Mouse (Mus musculus) urinary bladder, postnatal 36 days (tissue): ENCODE measurements at regions not wholly inside any gene's neighbourhood (a gene's known extent, or its start where the extent isn't known, plus 50 kb on each side); places are given as distances from the start of the nearest gene placed in this dataset.
"Not testable (repeated sequence)": the region's sequence is repeated elsewhere in the genome, so short reads cannot be mapped to it uniquely, and the experiment has no call there.

Experiments
- DNase-seq, 2 experiments: peaks; one replicate each; pipeline ENCODE4 v3.0.0; 2022; ENCODE audit warnings: low spot score in 2 of 2, mixed read lengths in 1 of 2

DNA sequence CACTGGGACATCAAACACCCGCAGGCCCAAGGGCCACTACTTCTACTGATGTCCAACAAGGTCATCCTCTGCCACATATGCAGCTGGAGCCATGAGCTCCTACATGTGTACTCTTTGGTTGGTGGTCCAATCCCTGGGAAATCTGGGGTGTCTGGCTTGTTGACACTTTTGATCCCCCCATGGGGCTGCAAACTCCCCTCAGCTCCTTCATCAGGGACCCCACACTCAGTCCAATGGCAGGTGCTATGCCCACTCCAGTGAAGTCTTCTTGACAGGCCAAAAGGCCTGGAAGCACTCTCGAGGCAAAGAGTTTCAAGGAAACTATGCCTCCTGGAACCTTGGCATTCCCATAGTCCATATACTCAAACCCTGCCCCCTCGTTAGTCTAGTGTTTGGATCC is 570.8 kb upstream of the Smc2 start:
- DNase-seq = no peak

DNA sequence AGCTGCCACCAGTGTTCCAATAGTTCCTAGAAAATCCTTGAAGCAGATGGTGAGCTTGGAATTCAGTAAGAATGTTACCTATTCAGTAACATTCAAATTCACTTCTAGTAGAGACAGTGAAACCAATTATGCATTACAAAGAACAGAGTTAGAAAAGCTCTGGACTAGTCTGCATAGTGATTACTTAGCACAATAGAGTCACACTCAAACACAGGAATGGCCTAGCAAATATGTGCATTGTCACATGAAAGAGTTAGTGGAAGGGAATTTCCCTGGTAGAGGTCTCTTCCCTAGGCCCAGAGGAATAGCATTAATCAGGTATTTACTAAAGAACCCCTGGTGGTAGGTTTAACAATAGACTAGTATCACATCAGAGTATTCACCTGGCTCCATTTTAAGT is 570.3 kb upstream of the Smc2 start:
- DNase-seq = not testable (repeated sequence)

DNA sequence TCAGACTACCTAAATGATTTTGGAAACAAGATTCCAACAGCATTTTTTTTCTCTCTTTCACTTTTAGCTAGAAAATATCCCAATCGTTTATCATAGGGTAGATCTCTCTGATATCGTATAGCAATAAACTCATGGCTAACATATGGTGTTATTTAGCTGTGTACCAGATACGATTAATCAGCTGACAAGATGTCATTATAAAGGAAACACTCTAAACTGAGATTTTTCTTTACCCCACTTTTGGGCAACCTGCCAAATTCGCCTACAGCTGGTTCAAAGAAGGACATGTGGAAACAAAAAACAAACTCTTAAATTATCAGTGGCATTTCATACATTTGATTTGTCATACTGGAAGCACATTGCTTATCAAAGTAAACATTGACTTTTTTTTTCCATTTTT is 553.6 kb upstream of the Smc2 start:
- DNase-seq = no peak

- no peak for DNase-seq
These were observed 549.8 kb upstream of the Smc2 start for GRCm38 (mm10) chr4:51889280-51889679.

DNA sequence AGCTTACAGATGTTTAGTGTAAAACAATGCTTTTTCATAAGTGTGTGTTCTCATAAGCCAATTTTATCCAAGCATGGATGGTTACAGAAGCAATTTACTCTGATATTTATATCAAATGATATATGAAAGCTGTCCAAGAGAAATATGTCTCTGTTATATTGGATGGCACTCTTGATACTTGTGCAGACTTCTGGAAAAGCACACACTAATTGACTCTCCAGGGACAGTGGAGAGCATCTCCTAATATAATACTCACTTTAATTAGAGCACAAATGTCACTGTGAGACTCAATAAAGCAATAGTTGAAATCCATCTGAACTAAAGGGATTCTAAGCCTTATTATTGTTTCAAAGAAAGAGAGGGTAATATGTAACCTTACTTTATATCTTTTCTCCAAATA is 510.8 kb upstream of the Smc2 start:
- no peak for DNase-seq

DNA sequence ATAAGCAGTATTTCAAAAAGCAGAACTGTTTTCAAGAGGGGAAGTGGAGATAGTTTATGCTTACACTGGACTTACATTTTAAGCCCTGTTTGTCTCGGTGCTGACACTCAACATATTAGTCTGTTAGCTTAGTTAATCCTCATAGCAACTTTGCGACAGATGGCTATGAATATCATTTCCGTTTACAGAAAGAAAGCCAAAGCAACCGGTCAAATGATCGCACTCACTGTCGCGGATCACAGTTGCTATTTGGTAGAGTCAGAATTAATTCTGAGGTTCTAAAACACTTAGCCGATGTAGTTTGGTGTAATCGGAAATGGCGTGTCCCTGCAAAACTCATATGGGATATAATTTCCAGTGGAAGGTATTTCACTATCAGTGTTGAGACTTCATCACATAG is 469.3 kb upstream of the Smc2 start:
- no peak for DNase-seq

DNA sequence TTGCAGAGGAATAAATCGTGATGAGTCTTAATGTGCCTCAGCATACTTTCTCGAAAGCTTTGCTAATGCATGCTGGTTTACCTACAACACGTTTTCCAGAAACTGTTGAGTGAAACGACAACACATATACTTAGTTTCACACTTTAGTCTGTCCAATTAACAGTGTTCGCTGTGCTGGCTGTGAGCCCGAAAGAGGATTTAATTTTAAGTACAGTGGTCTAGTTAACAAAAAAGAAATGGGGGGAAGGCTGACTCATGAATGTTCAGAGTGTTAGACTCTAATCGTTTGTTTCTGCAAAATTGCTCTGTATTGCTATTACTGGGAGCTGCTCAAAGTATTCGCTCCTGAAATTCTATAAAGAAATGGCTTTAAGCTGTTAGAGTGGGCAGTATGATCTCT is 460.1 kb upstream of the Smc2 start:
- no peak for DNase-seq

DNA sequence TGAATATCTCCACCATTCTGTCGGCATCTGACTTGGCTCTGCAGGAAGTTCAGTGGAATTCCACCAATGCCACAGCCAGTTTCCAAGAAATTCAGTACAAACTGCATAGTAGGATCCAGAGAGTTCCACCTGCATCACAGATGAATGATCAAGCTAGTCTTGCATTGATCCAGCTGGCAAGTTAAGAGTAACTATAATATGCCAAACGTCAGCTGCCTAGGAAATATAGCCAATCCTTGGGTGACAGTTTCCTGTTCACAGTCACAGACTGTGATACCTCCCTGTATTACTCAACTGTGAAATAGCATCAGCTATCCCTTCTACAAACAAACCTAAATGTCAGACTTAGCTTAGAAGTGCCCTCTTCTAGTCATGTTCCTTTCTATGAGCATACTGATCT is 446.6 kb upstream of the Smc2 start:
- no peak for DNase-seq

DNA sequence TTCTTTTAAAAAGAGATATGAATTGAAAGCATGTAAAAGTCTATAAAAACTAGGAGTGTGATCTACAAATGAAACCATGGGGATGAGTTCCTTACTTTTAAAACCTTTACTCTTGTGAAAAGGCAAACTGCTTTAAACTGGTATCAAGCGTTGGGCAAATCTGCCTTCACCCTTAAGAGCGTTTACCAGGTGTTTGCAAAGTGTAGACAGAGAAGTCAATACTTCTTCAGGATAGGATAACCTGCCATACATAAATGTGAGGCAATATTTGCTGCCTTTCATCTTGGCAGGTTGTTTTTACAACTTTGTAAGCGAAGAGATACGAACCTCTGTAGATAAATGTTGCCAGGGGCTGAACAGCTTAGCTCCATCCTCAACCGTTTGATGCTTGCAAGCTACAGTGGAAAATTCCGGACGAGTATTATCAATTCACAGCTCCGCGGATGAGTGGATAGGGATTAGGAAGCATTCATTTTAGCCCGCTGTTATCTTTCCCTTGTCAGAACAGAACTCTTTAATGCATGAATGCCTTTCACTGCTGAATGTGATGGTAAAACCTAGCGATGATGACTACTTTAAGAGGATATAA is 402.2 kb upstream of the Smc2 start:
- DNase-seq = no peak

DNA sequence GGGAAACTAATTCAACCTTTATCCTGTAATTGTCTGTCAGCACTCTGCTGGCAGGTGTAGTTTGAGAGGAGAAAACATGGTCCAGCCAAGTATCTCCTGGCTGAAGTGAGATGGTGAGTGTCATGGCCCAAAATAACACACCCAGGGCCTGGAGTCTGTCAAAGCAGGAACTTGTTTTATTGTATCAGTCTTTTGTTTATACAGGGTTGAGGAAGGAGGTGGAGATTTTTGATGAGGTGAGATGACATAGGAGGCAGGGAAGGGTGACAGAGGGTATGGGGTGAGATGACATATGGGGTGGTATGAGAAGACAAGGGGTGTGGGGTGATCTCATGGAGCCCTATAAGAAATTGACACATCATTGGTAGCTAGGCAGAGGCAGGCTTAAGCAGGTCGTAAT is 395.6 kb upstream of the Smc2 start:
- no peak for DNase-seq

DNA sequence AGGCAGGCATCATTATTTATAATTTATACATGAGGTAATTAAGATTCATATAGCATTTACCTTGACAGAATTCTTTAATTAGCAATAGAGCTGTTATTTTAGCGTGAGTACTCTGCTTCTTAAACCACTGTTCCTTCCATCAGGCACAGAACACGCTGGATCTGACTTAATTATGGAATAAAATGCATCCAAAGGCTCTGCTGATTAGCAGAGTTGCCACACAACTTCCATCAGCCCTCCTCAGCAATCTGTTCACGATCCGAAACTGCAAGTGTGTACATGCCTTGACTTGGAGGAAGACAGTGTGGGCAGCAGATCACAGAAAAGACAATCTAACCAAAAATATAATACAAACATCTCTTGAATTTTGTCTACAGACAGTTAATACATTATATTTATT is 388.1 kb upstream of the Smc2 start:
- no peak for DNase-seq

- DNase-seq = no peak
These were observed 383.0 kb upstream of the Smc2 start for GRCm38 (mm10) chr4:52056031-52056430.

DNA sequence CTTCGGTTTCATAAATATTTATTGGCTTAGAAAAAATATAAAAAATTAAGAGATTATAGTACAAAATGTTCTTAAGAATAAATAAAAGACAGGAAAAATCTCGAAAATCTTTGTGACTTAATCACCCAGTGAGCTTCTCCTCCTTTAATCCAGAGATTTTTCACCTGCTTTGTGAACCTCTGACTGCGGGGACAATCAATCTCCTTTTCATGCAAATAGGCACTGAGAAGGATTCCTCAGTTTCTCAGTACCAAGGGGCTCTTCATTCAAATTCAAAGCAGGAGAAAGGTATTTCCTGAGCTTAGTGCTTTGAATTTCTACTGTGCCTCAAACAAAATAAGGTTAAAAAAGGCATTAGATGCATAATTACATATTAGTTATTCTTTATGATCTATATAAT is 379.0 kb upstream of the Smc2 start:
- no peak for DNase-seq

DNA sequence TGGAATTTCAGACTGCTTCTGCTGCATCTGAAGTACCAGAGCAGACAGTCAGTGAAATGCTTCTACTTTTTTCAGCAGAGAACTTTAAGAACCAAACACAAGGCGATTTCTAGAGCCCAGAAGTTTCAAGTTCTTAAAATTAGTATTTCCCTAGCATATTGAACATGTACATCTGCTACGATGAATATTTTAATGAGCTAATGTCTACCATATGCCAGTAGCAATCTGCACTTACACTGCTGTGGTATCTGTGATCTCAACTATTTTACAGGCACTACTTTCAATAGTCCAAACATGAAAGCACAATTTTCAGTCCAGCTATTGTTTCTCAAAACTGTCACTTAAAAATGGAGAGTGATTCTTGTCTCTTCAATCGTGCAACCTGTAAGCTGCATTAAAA is 339.9 kb upstream of the Smc2 start:
- no peak for DNase-seq

DNA sequence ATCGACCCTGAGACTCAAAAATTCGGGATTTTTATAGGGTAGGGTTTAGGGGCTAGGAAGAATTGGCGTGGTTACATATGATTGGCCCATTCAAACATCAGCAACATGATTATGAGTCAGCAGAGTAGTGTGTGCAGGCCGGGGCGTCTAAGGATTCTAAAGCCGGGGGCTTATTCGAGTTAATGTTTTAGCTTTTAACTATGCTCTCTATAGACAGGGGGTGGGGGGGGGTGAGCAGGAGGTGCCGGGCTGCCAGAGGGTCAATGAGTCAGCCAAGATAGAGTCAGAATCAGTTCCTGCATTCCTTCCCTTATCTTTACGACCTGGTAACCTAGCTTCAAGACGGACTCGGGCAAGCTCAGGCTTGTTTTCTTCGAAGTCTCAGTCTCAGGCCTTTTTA is 333.2 kb upstream of the Smc2 start:
- peak in 1 of 2 experiments; percentile 7 for DNase-seq

DNA sequence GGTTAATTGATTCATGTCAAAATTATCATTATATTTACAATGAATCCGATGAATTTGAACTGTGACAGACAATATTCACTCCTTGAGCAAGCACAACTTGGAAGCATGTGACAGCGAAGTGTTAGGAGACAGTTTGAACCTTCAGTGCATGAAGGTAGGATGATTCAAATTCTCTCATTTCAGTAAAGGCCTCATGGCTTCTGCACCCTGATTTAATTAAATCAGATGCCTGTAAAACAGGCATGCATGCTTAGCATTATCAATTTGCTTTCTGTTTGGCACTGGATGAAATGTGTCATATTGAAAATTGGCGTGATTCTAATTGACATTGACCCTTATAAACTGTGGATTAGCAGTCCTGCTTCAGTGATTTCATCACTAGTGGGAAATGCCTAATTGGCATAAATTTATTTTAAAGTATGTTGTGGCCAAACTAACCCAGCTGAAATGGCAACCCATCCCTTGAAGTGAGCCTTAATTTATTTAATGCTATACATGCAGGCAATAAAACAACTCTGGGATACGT is 321.2 kb upstream of the Smc2 start:
- DNase-seq = no peak

- no peak for DNase-seq
These were observed 320.5 kb upstream of the Smc2 start for GRCm38 (mm10) chr4:52118439-52119072.

- peak in 1 of 2 experiments; percentile 2 for DNase-seq
These were observed 286.4 kb upstream of the Smc2 start for GRCm38 (mm10) chr4:52152565-52153164.

GRCm38 (mm10) chr4:52176240-52176639 is 262.8 kb upstream of the Smc2 start:
- DNase-seq = no peak

- DNase-seq = no peak
These were observed 241.3 kb upstream of the Smc2 start for GRCm38 (mm10) chr4:52197777-52198176.

DNA sequence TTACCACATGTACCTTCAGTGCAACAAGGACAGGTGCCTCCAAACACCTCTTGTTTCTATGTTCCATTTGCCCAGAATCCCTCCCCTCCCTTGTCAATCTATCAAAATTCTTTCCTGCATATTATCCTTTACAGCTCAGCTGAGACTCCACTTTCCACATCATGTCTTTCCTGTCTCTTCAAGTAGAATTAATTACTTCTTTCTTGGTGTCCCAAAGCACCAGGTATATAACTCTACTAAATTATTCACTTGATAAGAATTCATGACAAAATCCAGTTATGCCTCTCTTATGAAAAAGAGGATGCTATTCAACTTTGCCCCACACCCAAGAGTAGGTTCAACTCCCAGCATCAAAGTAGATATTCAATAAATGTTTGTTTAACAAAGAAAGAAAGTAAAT is 228.4 kb upstream of the Smc2 start:
- DNase-seq = no peak

GRCm38 (mm10) chr4:52211022-52211421 is 228.0 kb upstream of the Smc2 start:
- DNase-seq = no peak

- DNase-seq = no peak
These were observed 225.7 kb upstream of the Smc2 start for GRCm38 (mm10) chr4:52213363-52213762.
